ENCODE assay signal across 12 mouse cellular contexts in genomic region chr3:104303577-104303976, GRCm38 (mm10).
A peak's percentile ranks its signal among the peaks of the same experiment; 100 is the strongest.
DNase-seq lines count a peak whose midpoint lies in the region; ATAC-seq and TF ChIP-seq lines count a peak whose summit lies in the region.
"Had no signal": no experiment of that assay in that cellular context is flagged by ENCODE, and none has a peak within 500 bp of the region (broad histone marks: within the 10 kb centered on the region; RNA-seq: fewer than 3 reads in every experiment).

No protein-coding gene starts in this region.

- ATAC-seq in kidney, embryonic 15.5 days (replicated peaks; ENCODE audit: low FRiP score) = no peak
- ATAC-seq in forebrain, embryonic 11.5 days (replicated peaks; ENCODE audit: low FRiP score) = no peak
- ATAC-seq: midbrain, embryonic 15.5 days had no signal

- no peak for TF ChIP-seq CTCF in kidney, adult 2 months (conservative IDR thresholded peaks at IDR 0.05; ENCODE audit: insufficient read depth, insufficient read length, low read depth, low read length)

- H3K4me1 ChIP-seq in kidney, embryonic 15.5 days = peaks cover 11% of the 10 kb centered on the region
- peaks cover 3% of the 10 kb centered on the region for H3K4me1 ChIP-seq in kidney, adult 2 months (ENCODE audit: control insufficient read depth, insufficient read depth, low read length)
- H3K4me1 ChIP-seq in forebrain, embryonic 11.5 days (replicated peaks; ENCODE audit: control insufficient read depth, insufficient read depth, low read length) = peaks cover 9% of the 10 kb centered on the region; the same call in 1 of the 2 replicates
- H3K4me1 ChIP-seq: neural tube, embryonic 15.5 days had no signal

- H3K27me3 ChIP-seq in kidney, embryonic 15.5 days = no peaks in the 10 kb centered on the region
- H3K27me3 ChIP-seq in kidney, adult 2 months (replicated peaks; ENCODE audit: control insufficient read depth, insufficient read depth, low read length) = no peaks in the 10 kb centered on the region
- no peaks in the 10 kb centered on the region for H3K27me3 ChIP-seq in forebrain, embryonic 11.5 days (ENCODE audit: control insufficient read depth, insufficient read depth, low read length)
- H3K27me3 ChIP-seq: hindbrain, embryonic 13.5 days; limb, embryonic 13.5 days; midbrain, embryonic 15.5 days; neural tube, embryonic 15.5 days had no signal

- TF ChIP-seq POLR2A in kidney, adult 2 months (IDR thresholded peaks at IDR 0.05; ENCODE audit: low read depth, low read length) = no peak

- peak; percentile 60 for DNase-seq in adrenal gland, postnatal 14 days
- DNase-seq in adrenal gland, postnatal 4 days (ENCODE audit: low spot score in 2 of 2) = no peak
- DNase-seq in kidney, adult 18-20 months = peak; percentile 82
- DNase-seq in NIH3T3 (ENCODE audit: low read depth) = peak; percentile 65
- DNase-seq in kidney, adult 2 months = peak; percentile 92
- DNase-seq in embryo, embryonic 9.5 days (ENCODE audit: extremely low spot score) = no peak
- DNase-seq in forebrain, embryonic 11.5 days (ENCODE audit: low spot score) = no peak

- H3K9me3 ChIP-seq in kidney, embryonic 15.5 days (replicated peaks) = no peaks in the 10 kb centered on the region
- no peaks in the 10 kb centered on the region for H3K9me3 ChIP-seq in forebrain, embryonic 11.5 days (ENCODE audit: control insufficient read depth, low read length)
- H3K9me3 ChIP-seq: hindbrain, embryonic 13.5 days; limb, embryonic 13.5 days; midbrain, embryonic 15.5 days; neural tube, embryonic 15.5 days had no signal

- no peak overlapping the region for H3K4me2 ChIP-seq in kidney, embryonic 15.5 days
- H3K4me2 ChIP-seq in forebrain, embryonic 11.5 days (ENCODE audit: low read depth, low read length, severe bottlenecking) = no peak overlapping the region
- H3K4me2 ChIP-seq: hindbrain, embryonic 13.5 days; limb, embryonic 13.5 days; midbrain, embryonic 15.5 days; neural tube, embryonic 15.5 days had no signal

- no peak overlapping the region for H3K9ac ChIP-seq in kidney, embryonic 15.5 days
- H3K9ac ChIP-seq in forebrain, embryonic 11.5 days (ENCODE audit: low read length) = no peak overlapping the region
- H3K9ac ChIP-seq: hindbrain, embryonic 13.5 days; limb, embryonic 13.5 days; midbrain, embryonic 15.5 days; neural tube, embryonic 15.5 days had no signal

- no peak overlapping the region for H3K4me3 ChIP-seq in kidney, embryonic 15.5 days (replicated peaks)
- H3K4me3 ChIP-seq in kidney, adult 2 months (ENCODE audit: insufficient read depth, low read depth, low read length) = no peak overlapping the region
- H3K4me3 ChIP-seq in forebrain, embryonic 11.5 days (ENCODE audit: low read depth, low read length) = no peak overlapping the region
- H3K4me3 ChIP-seq: hindbrain, embryonic 13.5 days; limb, embryonic 13.5 days; midbrain, embryonic 15.5 days; neural tube, embryonic 15.5 days had no signal

- H3K27ac ChIP-seq in kidney, embryonic 15.5 days = no peak overlapping the region
- no peak overlapping the region for H3K27ac ChIP-seq in kidney, adult 2 months (ENCODE audit: insufficient read depth, low read depth, low read length)
- H3K27ac ChIP-seq in forebrain, embryonic 11.5 days (ENCODE audit: low read depth, low read length) = no peak overlapping the region
- H3K27ac ChIP-seq: hindbrain, embryonic 13.5 days; limb, embryonic 13.5 days; midbrain, embryonic 15.5 days; neural tube, embryonic 15.5 days had no signal

- 52% methylated on average over 7 of the region's 7 CpGs for WGBS in kidney, embryonic 15.5 days
- WGBS in kidney, adult 2 months = 25% methylated on average over 7 of the region's 7 CpGs
- WGBS in forebrain, embryonic 11.5 days = 86% methylated on average over 7 of the region's 7 CpGs

- no peaks in the 10 kb centered on the region for H3K36me3 ChIP-seq in kidney, embryonic 15.5 days
- H3K36me3 ChIP-seq in kidney, adult 2 months (ENCODE audit: control insufficient read depth, insufficient read depth, low read length) = no peaks in the 10 kb centered on the region
- H3K36me3 ChIP-seq in forebrain, embryonic 11.5 days (ENCODE audit: control insufficient read depth, insufficient read depth, low read length) = no peaks in the 10 kb centered on the region
- H3K36me3 ChIP-seq: hindbrain, embryonic 13.5 days; limb, embryonic 13.5 days; midbrain, embryonic 15.5 days; neural tube, embryonic 15.5 days had no signal

Comparison
In these comparisons a context has a peak if more than half of its experiments do, and no peak if none do; other contexts are left out.
1. DNase-seq: peak in adrenal gland, postnatal 14 days (single experiment), kidney, adult 18-20 months (single experiment), NIH3T3 (single experiment) and kidney, adult 2 months (single experiment); none in adrenal gland, postnatal 4 days (0 of 2), embryo, embryonic 9.5 days (single experiment) and forebrain, embryonic 11.5 days (single experiment).